Mouse (Mus musculus) spleen, adult 2 months (tissue): ENCODE data around the gene Cpsf4l.

Experiments used
- CTCF ChIP-seq: fragments of 200-500 bp; IDR thresholded peaks from 2 replicates; pipeline ENCODE4 v1.5.1; 2011; ENCODE audit warnings: mild to moderate bottlenecking, inconsistent platforms; ENCODE audit not compliant: insufficient read depth, insufficient read length, insufficient replicate concordance; ENCODE audit errors: extremely low read depth
- POLR2A ChIP-seq: fragments of 200-500 bp; IDR thresholded peaks from 2 replicates; pipeline ENCODE4 v1.6.1; 2011; ENCODE audit warnings: low read depth, low read length, inconsistent platforms

GRCm38 (mm10) chr11:113735151-113735550, 25.3 kb upstream of the Cpsf4l start:
- TF ChIP-seq CTCF (no peak), POLR2A (no peak)
